Mouse (Mus musculus) 416B (cell line): ENCODE data around the gene Vps72.

Experiments used
- DNase-seq: peaks from one replicate; pipeline ENCODE4 v3.0.0; 2011; ENCODE audit warnings: low read depth

Gene Vps72

DNA sequence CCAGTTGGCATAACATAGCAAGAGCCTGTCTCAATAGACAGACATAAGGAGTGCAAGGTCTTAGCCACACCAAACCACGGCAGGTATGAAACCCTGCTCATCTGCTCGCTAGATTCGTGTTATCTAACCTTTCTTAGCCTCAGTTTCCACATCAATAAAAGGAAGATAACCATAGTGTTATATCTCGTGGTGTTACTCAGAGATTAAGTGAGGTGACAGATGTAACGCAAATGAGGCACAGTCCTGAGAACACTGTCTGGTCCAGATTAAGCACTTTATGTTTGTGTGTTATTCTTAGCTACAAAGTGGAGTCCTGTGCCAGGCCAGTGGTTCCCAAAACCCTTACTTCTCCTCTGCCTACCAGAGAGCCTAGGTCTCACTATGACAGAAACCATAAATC lies 54.0 kb downstream of the Vps72 start:
- no peak for DNase-seq

DNA sequence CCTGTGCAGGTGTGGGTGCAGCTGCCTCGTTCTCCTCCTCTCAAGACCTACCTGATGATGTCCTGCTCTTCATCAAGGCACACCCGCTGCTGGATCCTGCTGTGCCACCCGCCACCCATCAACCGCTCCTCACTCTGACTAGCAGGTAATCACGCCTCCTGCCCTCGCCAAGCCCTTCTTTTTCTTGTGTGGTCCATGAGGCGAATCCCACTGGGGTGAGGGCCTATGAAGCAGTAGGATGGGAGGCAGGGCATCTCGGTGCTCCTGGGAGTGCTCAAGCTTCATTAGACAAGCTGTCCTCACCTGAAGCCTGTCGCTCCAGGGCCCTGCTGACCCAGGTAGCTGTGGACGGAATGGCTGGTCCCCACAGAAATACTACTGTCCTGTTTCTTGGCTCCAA lies 59.2 kb downstream of the Vps72 start:
- DNase-seq, result no peak

DNA sequence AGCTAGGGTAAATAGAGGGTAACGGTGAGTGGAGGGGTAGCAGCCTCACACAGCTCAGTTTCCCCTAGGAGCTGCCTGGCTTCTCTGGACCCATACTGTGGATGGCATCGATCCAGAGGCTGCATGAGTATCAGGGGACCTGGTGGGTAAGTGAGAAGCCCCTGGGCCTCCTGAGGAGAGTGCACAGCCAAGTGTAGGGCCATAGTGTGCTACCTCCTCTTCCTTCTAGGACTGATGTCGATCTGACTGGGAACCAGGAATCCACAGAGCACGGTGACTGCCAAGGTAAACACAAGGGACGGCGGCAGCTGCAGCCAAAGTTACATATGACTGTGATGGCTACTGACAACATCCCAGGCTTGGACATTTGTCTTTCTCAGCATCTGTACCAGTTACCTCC lies 60.3 kb downstream of the Vps72 start:
- no peak for DNase-seq
